Mouse (Mus musculus) hindbrain, embryonic 10.5 days (tissue): ENCODE data around the gene Rnf141. TPM values are rescaled to one million over a fixed set of nuclear protein-coding genes. Genes with fewer than 3 reads are reported as not detected.

Experiments
- DNase-seq: peaks from one replicate; pipeline ENCODE4 v3.0.0-alpha.2; 2017; ENCODE audit warnings: low spot score
- H3K27ac ChIP-seq: fragments of 300-500 bp; sonication (generic); 2 replicates; pipeline ENCODE4 v1.5.1; 2016; ENCODE audit warnings: mild to moderate bottlenecking, moderate library complexity
- H3K27me3 ChIP-seq: fragments of 300-500 bp; sonication (generic); 2 replicates; pipeline ENCODE4 v1.6.1; 2016; ENCODE audit warnings: mild to moderate bottlenecking; ENCODE audit not compliant: poor library complexity, insufficient read depth, severe bottlenecking
- H3K36me3 ChIP-seq: fragments of 300-500 bp; sonication (generic); 2 replicates; pipeline ENCODE4 v1.6.1; 2016; ENCODE audit warnings: mild to moderate bottlenecking, moderate library complexity
- H3K4me1 ChIP-seq: fragments of 300-500 bp; sonication (generic); replicated peaks from 2 replicates; pipeline ENCODE4 v1.6.1; 2016; ENCODE audit warnings: mild to moderate bottlenecking
- H3K4me3 ChIP-seq: fragments of 300-500 bp; sonication (generic); 2 replicates; pipeline ENCODE4 v1.5.1; 2016; ENCODE audit warnings: mild to moderate bottlenecking, moderate library complexity
- H3K9me3 ChIP-seq: fragments of 300-500 bp; sonication (generic); 2 replicates; pipeline ENCODE4 v1.6.1; 2016; ENCODE audit warnings: mild to moderate bottlenecking, moderate library complexity
- WGBS: fragments of 180-500 bp; shearing (Covaris S2); methylation state at CpG from one replicate; pipeline ENCODE4 v1.1.7; 2016; 5-methylcytosine and 5-hydroxymethylcytosine counted together
- polyA plus RNA-seq: library from polyadenylated mRNA; unstranded; fragments of >200 nt; fragmentation: Nextera tagmentation; extraction: Ambion mirVana; gene quantifications from 2 replicates; pipeline ENCODE4 v1.2.1, GENCODE M21; 2016

Rnf141 gene
- polyA plus RNA-seq, 1 experiment from 2014 or later: 22.2 TPM

DNA sequence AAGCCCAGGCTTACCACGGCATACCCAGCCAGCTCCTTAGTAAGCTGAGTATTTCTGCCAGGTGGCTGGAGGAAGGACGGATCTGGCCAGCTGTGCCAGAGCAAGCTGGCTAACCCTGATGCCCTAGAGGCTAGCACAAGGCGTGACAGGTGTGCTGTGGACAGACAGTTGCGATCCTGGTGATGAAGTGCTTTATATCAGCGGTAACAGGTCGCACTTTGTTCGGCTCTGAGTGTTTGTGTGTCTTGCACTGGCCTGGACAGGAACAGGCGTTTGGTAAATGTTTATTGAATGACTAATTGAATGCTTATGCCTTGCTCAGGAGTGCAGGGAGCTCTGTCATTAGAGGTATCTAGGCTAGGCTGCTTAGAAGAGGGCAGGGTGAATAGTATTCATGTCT lies 59.3 kb downstream of the Rnf141 start:
- H3K36me3 ChIP-seq: no peaks in the 10 kb centered on the region
- peaks cover 23% of the 10 kb centered on the region for H3K4me1 ChIP-seq
- 78% methylated on average over 8 of the region's 8 CpGs for WGBS
- no peaks in the 10 kb centered on the region for H3K9me3 ChIP-seq
- no peaks in the 10 kb centered on the region for H3K27me3 ChIP-seq
- no peak overlapping the region for H3K27ac ChIP-seq
- no peak for DNase-seq
- no peak overlapping the region for H3K4me3 ChIP-seq

DNA sequence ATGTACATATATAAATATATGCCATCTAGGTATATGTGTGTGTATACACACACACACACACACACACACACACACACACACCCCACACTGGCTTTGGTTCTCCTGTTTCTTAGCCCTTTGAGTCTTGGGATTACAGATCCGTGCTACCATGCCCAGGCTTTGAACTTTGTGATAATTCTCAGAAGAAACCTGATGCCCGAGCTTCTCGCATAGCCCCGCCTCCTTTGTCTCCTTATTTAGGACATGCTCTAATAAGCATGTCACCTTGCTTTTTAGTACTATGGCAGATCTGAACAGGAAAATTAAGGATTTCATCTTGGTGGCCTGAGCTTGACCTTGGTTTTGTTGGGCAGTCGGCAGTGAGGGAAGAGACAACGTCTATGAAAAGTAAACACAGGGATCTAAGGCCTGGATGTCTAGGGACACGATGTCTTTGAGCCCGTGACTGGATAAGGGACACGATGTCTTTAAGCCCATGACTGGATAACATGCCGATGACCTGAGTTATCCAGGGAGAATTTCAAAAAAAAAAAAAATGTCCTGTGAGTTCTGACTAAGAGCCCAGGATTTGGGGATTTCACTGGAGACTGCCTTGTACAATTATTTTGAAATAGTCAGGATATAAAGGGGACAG lies 61.3 kb downstream of the Rnf141 start:
- Histone ChIP-seq H3K9me3 (no peaks in the 10 kb centered on the region), H3K36me3 (no peaks in the 10 kb centered on the region), H3K27me3 (no peaks in the 10 kb centered on the region), H3K27ac (no peak overlapping the region), H3K4me3 (no peak overlapping the region), H3K4me1 (peaks cover 23% of the 10 kb centered on the region)
- DNase-seq: no peak
- WGBS: 56% methylated on average over 10 of the region's 10 CpGs

DNA sequence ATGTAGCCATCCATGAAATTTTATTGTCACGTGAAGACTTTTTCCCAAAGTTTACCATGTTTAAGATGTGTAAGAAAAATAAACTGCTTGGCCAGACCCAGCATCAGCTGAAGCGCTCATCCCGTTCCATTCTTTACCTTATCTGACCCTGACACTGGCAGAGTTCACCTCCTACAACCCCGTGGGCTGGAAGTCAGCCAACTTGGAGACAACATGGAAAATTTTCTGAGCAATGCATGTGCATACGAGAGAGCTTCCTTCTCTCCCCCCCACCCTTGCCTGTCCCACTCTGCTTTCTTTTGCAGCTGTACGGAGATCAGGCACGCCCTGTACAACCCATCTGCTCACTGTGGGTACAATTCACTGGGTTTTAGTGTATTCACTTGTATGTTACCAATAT lies 62.1 kb downstream of the Rnf141 start:
- Histone ChIP-seq H3K4me3 (no peak overlapping the region), H3K27me3 (no peaks in the 10 kb centered on the region), H3K36me3 (no peaks in the 10 kb centered on the region), H3K27ac (no peak overlapping the region), H3K4me1 (peaks cover 31% of the 10 kb centered on the region), H3K9me3 (no peaks in the 10 kb centered on the region)
- DNase-seq: no peak
- WGBS: 79% methylated on average over 7 of the region's 7 CpGs

DNA sequence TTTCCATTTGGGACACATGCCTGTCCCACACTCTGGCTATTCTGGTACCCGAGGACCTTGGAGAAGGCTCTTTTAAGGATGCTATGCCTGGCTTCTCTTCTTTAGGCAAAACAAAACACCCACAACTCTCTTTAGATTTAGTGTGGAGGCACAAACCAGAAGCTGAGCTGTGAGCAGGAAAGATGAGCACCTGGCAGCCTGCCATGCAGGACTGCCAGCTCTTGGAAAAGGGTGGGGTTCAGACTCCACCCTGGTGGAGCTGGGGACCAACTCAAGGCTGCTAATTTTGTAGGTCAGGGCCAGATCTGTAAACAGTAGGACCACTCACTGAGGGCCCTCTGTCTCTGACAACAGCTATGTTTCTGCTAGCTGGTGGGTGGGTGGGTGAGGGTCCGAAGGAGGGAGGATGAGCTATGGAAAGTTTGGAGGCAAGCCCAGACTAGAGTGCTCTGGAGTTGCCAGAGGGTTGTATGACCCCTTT lies 63.0 kb downstream of the Rnf141 start:
- no peak overlapping the region for H3K27ac ChIP-seq
- H3K4me1 ChIP-seq: peaks cover 36% of the 10 kb centered on the region
- H3K27me3 ChIP-seq: no peaks in the 10 kb centered on the region
- WGBS: 84% methylated on average over 2 of the region's 2 CpGs
- no peaks in the 10 kb centered on the region for H3K9me3 ChIP-seq
- no peak overlapping the region for H3K4me3 ChIP-seq
- no peak for DNase-seq
- H3K36me3 ChIP-seq: no peaks in the 10 kb centered on the region

DNA sequence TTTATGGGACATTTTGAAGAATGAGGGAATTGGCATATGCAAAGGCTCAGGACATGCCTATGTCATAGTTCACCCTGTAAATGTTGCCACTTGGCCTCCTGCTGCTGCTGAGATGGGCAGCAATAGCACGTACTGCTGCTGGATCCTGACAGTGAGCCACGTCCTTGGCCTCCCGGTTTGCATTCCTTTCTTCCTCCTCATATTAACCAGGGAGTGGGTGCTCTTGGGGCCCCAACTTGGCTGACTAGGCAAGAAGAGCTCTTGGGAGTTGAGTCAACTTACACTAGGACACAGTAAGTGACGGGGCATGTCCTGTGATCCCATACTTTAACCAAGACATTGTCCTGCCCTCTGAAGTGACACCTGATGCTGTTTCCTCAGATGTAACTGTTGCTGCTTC lies 63.7 kb downstream of the Rnf141 start:
- no peak overlapping the region for H3K27ac ChIP-seq
- H3K4me3 ChIP-seq: no peak overlapping the region
- H3K36me3 ChIP-seq: no peaks in the 10 kb centered on the region
- WGBS: 85% methylated on average over 4 of the region's 4 CpGs
- H3K4me1 ChIP-seq: peaks cover 28% of the 10 kb centered on the region
- DNase-seq: no peak
- H3K27me3 ChIP-seq: no peaks in the 10 kb centered on the region
- H3K9me3 ChIP-seq: no peaks in the 10 kb centered on the region

DNA sequence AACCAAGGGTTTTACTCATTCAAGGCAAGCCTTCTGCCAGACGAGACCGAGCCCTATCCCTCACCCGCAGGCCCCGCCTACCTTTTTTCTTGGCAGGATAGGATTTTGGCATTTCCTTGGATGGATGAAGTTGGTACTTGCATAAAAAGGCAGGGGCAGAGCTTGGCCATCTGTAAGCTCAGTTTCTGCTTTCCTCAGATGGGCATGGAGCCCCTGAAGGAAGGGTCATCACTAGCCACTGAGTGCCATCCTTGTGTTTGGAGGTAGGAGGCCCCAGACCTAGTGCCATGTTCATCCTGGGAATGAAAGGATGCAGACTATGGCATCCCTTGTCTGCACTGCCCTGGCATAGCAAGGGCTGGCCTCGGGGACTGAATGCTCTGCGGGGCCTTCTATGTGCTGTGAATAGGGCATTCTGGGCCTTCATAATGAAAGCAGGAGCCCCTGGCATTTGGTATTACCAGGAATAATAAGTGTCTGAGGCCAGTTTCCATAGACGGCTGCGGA lies 64.6 kb downstream of the Rnf141 start:
- H3K4me1 ChIP-seq: peaks cover 28% of the 10 kb centered on the region
- no peaks in the 10 kb centered on the region for H3K9me3 ChIP-seq
- no peaks in the 10 kb centered on the region for H3K36me3 ChIP-seq
- H3K27ac ChIP-seq: no peak overlapping the region
- no peaks in the 10 kb centered on the region for H3K27me3 ChIP-seq
- no peak overlapping the region for H3K4me3 ChIP-seq
- WGBS: 88% methylated on average over 8 of the region's 8 CpGs
- no peak for DNase-seq

DNA sequence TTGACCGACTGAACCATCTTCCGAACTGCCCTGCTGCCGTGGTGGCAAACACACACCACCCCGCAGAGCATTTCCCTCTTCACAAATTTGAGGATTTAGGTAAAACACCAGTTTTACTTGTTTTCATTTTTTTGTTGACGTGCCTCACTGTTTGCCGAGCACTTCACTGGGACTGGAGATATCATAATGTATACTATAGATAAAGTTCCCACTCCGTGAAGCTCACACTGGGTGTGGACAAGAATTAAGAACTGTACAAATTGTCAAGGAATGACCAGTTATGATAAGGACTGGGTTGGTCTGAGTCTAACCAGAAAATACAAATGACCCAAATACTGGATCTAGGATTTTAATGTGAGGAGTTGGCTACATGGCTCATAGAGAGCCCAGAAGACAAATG lies 65.3 kb downstream of the Rnf141 start:
- WGBS: 95% methylated on average over 7 of the region's 7 CpGs
- Histone ChIP-seq H3K4me3 (no peak overlapping the region), H3K9me3 (no peaks in the 10 kb centered on the region), H3K36me3 (no peaks in the 10 kb centered on the region), H3K4me1 (peaks cover 32% of the 10 kb centered on the region), H3K27ac (no peak overlapping the region), H3K27me3 (no peaks in the 10 kb centered on the region)
- no peak for DNase-seq

DNA sequence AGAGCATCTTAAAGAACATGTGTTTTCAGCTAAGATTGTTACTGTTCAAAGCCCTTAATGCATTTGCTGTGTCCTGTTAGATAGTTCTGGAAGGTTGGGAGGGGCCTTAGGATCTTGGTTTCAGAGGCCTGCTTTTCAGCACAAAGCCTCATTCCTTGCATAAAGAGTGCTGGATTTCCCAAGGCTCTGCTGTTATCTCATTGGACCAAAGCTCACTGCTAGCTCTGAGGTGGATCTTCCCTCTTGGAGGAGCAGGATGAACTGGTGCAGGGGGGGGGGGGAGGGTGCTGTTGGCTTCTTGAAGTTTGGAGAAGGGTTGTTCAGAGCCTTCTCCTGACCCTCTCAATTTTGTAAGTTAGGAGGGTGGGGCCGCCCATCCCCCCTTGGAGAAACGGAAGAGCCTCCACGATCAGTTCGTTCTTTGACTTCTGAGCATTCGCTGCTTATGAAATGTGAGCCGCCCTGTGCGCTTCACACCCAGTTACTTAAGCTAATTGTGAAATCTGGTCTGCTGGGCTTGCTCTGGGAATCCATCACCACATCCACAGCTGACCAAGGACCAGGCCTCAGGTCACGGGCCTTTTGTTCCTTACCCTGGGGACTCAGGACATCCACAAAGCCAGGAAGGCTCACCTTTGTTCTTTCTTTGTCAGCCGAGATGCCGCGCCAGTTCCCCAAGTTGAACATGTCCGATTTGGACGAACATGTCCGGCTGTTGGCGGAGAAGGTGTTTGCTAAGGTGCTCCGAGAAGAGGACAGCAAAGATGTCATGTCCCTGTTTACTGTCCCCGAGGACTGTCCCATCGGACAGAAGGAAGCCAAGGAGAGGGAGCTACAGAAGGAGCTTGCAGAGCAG lies 66.9 kb downstream of the Rnf141 start:
- Histone ChIP-seq H3K4me1 (peaks cover 33% of the 10 kb centered on the region), H3K9me3 (no peaks in the 10 kb centered on the region), H3K27me3 (no peaks in the 10 kb centered on the region), H3K36me3 (no peaks in the 10 kb centered on the region), H3K4me3 (no peak overlapping the region), H3K27ac (0 out of 2 replicates have a peak overlapping the region, but pooled peaks have one; percentile 62)
- WGBS: 68% methylated on average over 18 of the region's 18 CpGs
- no peak for DNase-seq

DNA sequence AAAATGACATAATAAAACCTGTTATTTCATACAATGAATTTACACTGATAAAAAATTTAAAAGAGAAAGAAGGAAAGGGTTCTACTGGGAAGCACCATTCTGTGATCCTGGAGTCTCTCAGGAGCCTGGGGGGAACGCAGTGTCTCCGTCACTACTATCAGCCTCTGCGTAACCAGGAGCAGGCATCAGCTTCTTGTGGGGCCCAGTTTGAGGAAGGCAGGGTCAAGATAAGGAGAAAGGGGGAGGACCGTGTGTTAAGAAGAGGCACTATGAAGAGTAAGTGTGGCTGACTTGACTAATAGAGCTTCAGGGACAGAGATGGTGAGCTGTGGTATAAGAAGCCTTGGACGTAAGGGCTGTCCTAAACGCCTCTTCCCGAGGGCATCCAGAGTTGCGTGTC lies 69.6 kb downstream of the Rnf141 start:
- H3K36me3 ChIP-seq: no peaks in the 10 kb centered on the region
- peaks cover 19% of the 10 kb centered on the region for H3K27me3 ChIP-seq
- H3K4me1 ChIP-seq: peaks cover 26% of the 10 kb centered on the region
- H3K9me3 ChIP-seq: no peaks in the 10 kb centered on the region
- H3K4me3 ChIP-seq: no peak overlapping the region
- no peak for DNase-seq
- no peak overlapping the region for H3K27ac ChIP-seq
- WGBS: 91% methylated on average over 8 of the region's 8 CpGs

DNA sequence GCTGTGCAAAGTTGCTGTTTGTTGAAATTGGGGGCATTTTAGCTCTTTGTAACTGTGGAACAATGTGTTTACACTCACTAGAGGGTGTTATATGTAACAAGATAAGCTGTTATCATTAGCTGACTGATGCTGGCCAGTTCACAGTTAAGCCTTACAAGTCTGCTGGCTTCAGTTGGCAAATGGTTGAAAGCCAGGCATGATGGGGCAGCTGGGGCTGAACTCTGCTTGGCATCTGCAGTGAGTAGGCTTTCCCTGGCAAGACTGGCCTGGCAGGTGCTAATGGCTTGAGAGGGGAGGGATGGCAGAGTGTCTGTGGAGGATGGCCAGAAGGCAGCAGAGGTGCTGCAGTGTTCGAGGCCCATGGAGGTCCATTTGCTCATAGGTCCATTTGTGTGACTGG lies 70.2 kb downstream of the Rnf141 start:
- no peaks in the 10 kb centered on the region for H3K9me3 ChIP-seq
- 79% methylated on average over 1 of the region's 1 CpGs for WGBS
- no peak overlapping the region for H3K4me3 ChIP-seq
- DNase-seq: no peak
- peaks cover 25% of the 10 kb centered on the region for H3K27me3 ChIP-seq
- H3K36me3 ChIP-seq: no peaks in the 10 kb centered on the region
- H3K27ac ChIP-seq: peak overlapping the region; percentile 57; the same call in 1 of the 2 replicates
- H3K4me1 ChIP-seq: peaks cover 29% of the 10 kb centered on the region

DNA sequence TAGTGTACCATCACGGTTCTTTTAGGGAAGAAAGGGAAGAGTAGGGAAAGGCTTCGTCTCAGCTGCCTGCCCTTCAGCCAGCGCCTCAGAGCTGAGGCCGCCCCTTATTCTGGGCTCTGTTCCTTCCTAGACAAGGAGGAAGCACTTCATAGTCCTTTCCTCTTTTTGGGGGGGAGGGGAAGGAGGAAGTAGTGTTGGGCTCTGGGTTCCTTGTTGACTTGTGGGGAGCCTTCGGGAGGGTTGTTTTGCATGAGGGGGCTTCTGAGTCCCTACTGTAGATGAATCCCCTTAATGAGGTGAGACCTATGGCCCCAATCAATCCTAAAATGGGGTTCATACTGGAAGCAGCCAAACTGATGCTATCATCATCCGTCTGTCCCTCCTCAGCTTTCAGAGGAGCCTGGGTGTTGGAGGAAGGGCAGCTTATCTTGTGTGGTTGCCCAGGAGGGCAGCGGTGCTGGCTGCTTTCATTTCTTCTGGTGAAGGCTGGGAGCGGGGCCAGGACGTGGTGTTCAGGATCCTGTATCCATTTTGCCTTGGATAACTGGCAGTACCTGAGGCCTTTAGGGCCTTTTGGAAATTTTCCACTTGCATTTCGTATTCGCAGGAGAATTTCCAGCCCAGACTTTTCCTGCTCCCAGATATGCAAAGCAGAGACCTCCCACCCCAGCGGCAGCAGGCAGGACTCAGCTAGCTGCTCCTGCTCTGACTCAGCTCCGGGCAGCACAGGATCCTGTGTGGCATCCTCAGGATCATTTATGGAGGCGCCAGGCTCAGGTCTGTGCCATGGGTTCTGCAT lies 70.9 kb downstream of the Rnf141 start:
- H3K4me1 ChIP-seq: peaks cover 36% of the 10 kb centered on the region
- H3K27me3 ChIP-seq: peaks cover 31% of the 10 kb centered on the region
- WGBS: 48% methylated on average over 14 of the region's 14 CpGs
- H3K27ac ChIP-seq: peak overlapping the region; percentile 57; the same call in 1 of the 2 replicates
- H3K36me3 ChIP-seq: no peaks in the 10 kb centered on the region
- no peak overlapping the region for H3K4me3 ChIP-seq
- DNase-seq: no peak
- no peaks in the 10 kb centered on the region for H3K9me3 ChIP-seq

DNA sequence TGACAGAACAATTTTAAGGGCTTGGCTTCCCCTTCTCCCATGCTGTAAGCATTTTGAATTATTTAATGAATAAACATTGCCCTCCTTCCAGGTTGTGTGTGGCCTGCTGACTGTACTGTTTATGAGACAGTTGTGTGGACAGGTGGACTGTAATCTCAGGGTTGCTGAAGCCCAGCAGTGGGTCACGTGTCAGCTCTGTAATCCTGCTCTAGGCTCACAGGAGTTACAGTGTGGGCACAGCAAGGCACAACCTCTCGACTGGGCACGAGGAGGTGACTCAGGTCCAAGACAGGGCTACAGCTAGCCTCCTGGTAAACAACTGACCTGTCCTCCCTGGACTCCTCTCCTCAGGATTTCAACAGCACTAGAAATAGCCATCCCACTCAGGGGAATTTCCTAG lies 71.9 kb downstream of the Rnf141 start:
- no peak for DNase-seq
- H3K27ac ChIP-seq: no peak overlapping the region
- peaks cover 42% of the 10 kb centered on the region for H3K27me3 ChIP-seq
- no peak overlapping the region for H3K4me3 ChIP-seq
- no peaks in the 10 kb centered on the region for H3K9me3 ChIP-seq
- peaks cover 36% of the 10 kb centered on the region for H3K4me1 ChIP-seq
- WGBS: 87% methylated on average over 3 of the region's 3 CpGs
- H3K36me3 ChIP-seq: no peaks in the 10 kb centered on the region
